Comparison of ENCODE assay signal across 7 mouse cellular contexts in genomic region chr2:51933341-51934134, GRCm38 (mm10). TPM values are rescaled to one million over a fixed set of nuclear protein-coding genes. Genes with fewer than 3 reads are reported as not detected.
DNase-seq lines count a peak whose midpoint lies in the region; ATAC-seq and TF ChIP-seq lines count a peak whose summit lies in the region.

No protein-coding gene starts in this region.

- no peaks in the 10 kb centered on the region for H3K9me3 ChIP-seq in limb, embryonic 14.5 days (ENCODE audit: control insufficient read depth, low read length)

- no peaks in the 10 kb centered on the region for H3K27me3 ChIP-seq in limb, embryonic 14.5 days (ENCODE audit: control insufficient read depth, insufficient read depth, low read length)

- H3K27ac ChIP-seq in layer of hippocampus, adult 2 months: no peak overlapping the region
- no peak overlapping the region for H3K27ac ChIP-seq in limb, embryonic 14.5 days (replicated peaks; ENCODE audit: low read depth, low read length)

- no peaks in the 10 kb centered on the region for H3K4me1 ChIP-seq in limb, embryonic 14.5 days (ENCODE audit: control insufficient read depth, insufficient read depth, low read length)

- peak; percentile 3 for ATAC-seq in activated CD4-positive, CD25-positive, alpha-beta regulatory T cell, adult 4 months
- ATAC-seq in limb, embryonic 14.5 days (ENCODE audit: low FRiP score, low read depth): no peak

- 0 out of 2 replicates have a peak overlapping the region, but pooled peaks have one; percentile 71 for H3K9ac ChIP-seq in limb, embryonic 14.5 days (ENCODE audit: low read depth, low read length, severe bottlenecking)

- 0 out of 2 replicates have a peak, but pooled peaks cover 4% of the 10 kb centered on the region for H3K36me3 ChIP-seq in limb, embryonic 14.5 days (ENCODE audit: control insufficient read depth, insufficient read depth, low read length)

- TF ChIP-seq CTCF in layer of hippocampus, adult 2 months (conservative IDR thresholded peaks at IDR 0.05): no peak

- no peak for TF ChIP-seq POLR2A in limb, embryonic 14.5 days (IDR thresholded peaks at IDR 0.05; ENCODE audit: borderline replicate concordance, extremely low read depth, insufficient read depth, insufficient read length)

- 39% methylated on average over 12 of the region's 12 CpGs for WGBS in limb, embryonic 14.5 days

- peak overlapping the region; percentile 80 for H3K4me2 ChIP-seq in limb, embryonic 14.5 days (replicated peaks; ENCODE audit: low read depth, low read length, severe bottlenecking)

- H3K4me3 ChIP-seq in layer of hippocampus, adult 2 months: peak overlapping the region; percentile 28
- H3K4me3 ChIP-seq in limb, embryonic 14.5 days (replicated peaks; ENCODE audit: low read length): peak overlapping the region; percentile 58; the same call in 1 of the 2 replicates

- DNase-seq in layer of hippocampus, adult 2 months (ENCODE audit: low spot score in 2 of 2): no peak
- no peak for DNase-seq in layer of hippocampus, postnatal 10 days (ENCODE audit: low spot score in 2 of 2)
- DNase-seq in embryo, embryonic 9.5 days (ENCODE audit: extremely low spot score): peak; percentile 32
- DNase-seq in limb, embryonic 14.5 days (ENCODE audit: low spot score): no peak
- DNase-seq in frontal cortex, postnatal 25 days (ENCODE audit: low spot score in 2 of 2): no peak
- no peak for DNase-seq in urinary bladder, postnatal 14 days (ENCODE audit: low spot score)

RNA-seq across cellular contexts. Expression of gene Rbm43, which starts 1.4 kb away (rescaled TPM):
- 10 to 100 TPM; 17.0 to 17.9 TPM for total RNA-seq in layer of hippocampus, adult 2 months (2021)
- total RNA-seq in layer of hippocampus, postnatal 10 days (2021): 10 to 100 TPM; 20.9 to 21.3 TPM
- 10 to 100 TPM; 39.0 to 45.0 TPM for polyA plus RNA-seq in activated CD4-positive, CD25-positive, alpha-beta regulatory T cell, adult 4 months (2017; shearing (Covaris generic))
- polyA plus RNA-seq in limb, embryonic 14.5 days (2012; rRNA removed): 9.6 and 10.8 TPM in 2 replicates
- 17.4 and 18.5 TPM in 2 replicates for polyA plus RNA-seq in limb, embryonic 14.5 days (2014; fragmentation: Nextera tagmentation; extraction: Ambion mirVana)

RNA-seq across cellular contexts. Expression of gene Nmi, which starts 39.8 kb away (rescaled TPM):
- 1 to 10 TPM; 2.7 to 3.8 TPM for total RNA-seq in layer of hippocampus, adult 2 months (2021)
- 1 to 10 TPM; 3.0 to 4.4 TPM for total RNA-seq in layer of hippocampus, postnatal 10 days (2021)
- 100 to 1,000 TPM; 177 to 205 TPM for polyA plus RNA-seq in activated CD4-positive, CD25-positive, alpha-beta regulatory T cell, adult 4 months (2017; shearing (Covaris generic))
- 4.3 and 7.9 TPM in 2 replicates for polyA plus RNA-seq in limb, embryonic 14.5 days (2012; rRNA removed)
- polyA plus RNA-seq in limb, embryonic 14.5 days (2014; fragmentation: Nextera tagmentation; extraction: Ambion mirVana): 11.3 and 13.4 TPM in 2 replicates
